Mouse (Mus musculus): ENCODE data around the gene Ace.

DNA sequence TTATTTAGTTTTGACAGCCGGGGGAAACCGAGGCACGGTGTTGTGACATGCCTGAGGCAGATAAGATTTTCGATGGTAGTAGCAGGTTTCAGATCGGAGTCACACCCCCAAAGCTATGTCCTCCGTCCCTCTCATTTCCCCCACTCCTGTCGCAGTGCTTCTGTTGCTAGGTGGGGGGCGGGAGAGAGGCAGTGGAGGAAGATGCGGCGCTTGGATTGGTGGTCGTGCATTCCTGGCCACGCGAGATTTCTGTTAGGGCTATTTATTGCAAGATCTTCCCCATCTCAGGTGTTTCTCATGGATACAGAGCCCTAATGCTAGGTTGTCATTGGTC is 69.6 kb downstream of the Ace start:
- peak; percentile 40 for TF ChIP-seq CTCF (IDR thresholded peaks at IDR 0.05; ENCODE audit: low read depth)
- no peak for TF ChIP-seq EP300 (optimal IDR thresholded peaks at IDR 0.05)
